Mouse (Mus musculus): ENCODE data around the gene Lpcat1. TPM values are rescaled to one million over a fixed set of nuclear protein-coding genes. Genes with fewer than 3 reads are reported as not detected.

Gene Lpcat1
- polyA plus RNA-seq, 1 experiment from 2014 or later, result 26.6 TPM

GRCm38 (mm10) chr13:73509869-73510268 is 42.9 kb downstream of the Lpcat1 start:
- no peaks in the 10 kb centered on the region for H3K9me3 ChIP-seq (replicated peaks; ENCODE audit: control insufficient read depth, low read length)
- H3K4me2 ChIP-seq, result no peak overlapping the region
- no peaks in the 10 kb centered on the region for H3K27me3 ChIP-seq (ENCODE audit: control insufficient read depth, insufficient read depth, low read length)
- 81% methylated on average over 6 of the region's 6 CpGs for WGBS (ENCODE audit: insufficient replicate concordance)
- peaks cover 20% of the 10 kb centered on the region for H3K36me3 ChIP-seq (ENCODE audit: control insufficient read depth, insufficient read depth, low read length)
- no peak overlapping the region for H3K27ac ChIP-seq (ENCODE audit: low read depth, low read length)
- H3K4me1 ChIP-seq (ENCODE audit: control insufficient read depth, insufficient read depth, low read length), result 0 out of 2 replicates have a peak, but pooled peaks cover 3% of the 10 kb centered on the region
- no peak for ATAC-seq (replicated peaks; ENCODE audit: insufficient number of reproducible peaks, low FRiP score, low TSS enrichment)
- no peak overlapping the region for H3K4me3 ChIP-seq (ENCODE audit: low read depth, low read length)
- no peak overlapping the region for H3K9ac ChIP-seq (ENCODE audit: low read depth, low read length)

DNA sequence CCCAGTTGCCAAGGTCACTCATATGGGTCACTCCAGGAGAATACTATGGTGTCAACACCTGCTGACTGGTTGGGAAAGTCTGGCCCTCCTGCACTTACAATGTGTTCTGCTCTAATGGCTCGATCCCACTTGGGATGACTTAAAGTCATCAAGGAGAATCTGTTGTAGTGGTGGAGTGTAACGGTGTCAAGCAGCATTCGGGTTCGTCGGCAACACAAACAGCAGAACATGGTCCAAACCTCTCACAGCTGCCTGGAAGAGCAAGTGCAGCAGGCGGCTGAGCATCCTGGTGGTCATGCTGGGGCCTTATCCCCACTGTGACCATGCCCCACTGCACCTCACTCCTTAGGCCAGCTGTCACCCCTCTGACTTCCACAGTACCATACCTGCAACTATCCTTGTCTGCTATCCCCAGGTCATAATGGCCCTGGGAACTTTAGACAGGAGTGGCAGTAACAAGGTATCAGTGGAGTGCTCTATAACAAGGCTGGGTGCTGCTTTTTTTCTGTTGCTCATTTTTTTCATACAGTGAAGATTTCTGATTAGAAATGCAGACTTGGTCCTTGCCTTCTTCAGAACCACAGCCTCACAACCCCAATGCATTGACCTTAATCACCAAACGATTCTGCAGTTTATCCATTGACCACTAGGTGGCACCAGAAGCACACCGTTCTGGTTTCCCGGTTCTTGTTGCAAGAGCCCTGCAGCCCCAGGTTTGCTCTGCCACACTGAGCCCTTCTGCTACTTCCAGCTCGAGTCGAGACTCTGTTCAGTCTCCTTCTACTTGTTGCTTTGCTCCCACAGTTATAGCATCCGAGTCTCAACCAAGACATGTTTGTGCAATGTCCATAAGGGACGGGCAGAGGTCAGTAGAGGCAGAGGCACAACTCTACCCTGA is 46.0 kb downstream of the Lpcat1 start:
- Histone ChIP-seq H3K27ac (ENCODE audit: low read depth, low read length) (no peak overlapping the region), H3K9me3 (replicated peaks; ENCODE audit: control insufficient read depth, low read length) (no peaks in the 10 kb centered on the region), H3K4me2 (no peak overlapping the region), H3K36me3 (ENCODE audit: control insufficient read depth, insufficient read depth, low read length) (peaks cover 20% of the 10 kb centered on the region), H3K27me3 (ENCODE audit: control insufficient read depth, insufficient read depth, low read length) (no peaks in the 10 kb centered on the region), H3K4me1 (ENCODE audit: control insufficient read depth, insufficient read depth, low read length) (0 out of 2 replicates have a peak, but pooled peaks cover 3% of the 10 kb centered on the region), H3K9ac (ENCODE audit: low read depth, low read length) (no peak overlapping the region), H3K4me3 (ENCODE audit: low read depth, low read length) (no peak overlapping the region)
- ATAC-seq (replicated peaks; ENCODE audit: insufficient number of reproducible peaks, low FRiP score, low TSS enrichment), result no peak
- 56% methylated on average over 13 of the region's 13 CpGs for WGBS (ENCODE audit: insufficient replicate concordance)

DNA sequence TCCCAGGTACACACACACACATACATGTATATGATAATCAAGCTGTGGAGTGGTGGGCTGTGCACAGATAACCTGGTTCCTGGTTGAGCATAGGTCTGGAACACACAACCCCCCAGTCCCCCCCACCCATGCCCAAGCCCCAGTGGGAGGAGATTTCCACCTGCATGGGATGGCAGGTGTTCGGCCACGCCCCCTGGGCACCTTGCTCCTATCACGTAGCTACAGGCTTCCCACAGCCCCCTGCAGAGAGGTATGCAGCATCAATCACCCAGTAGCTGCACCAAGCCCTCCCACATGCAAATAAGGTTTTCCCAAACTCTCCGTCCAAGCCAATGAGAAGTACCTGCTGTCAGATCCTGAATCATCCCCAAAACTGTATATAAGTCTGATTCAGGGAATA is 49.9 kb downstream of the Lpcat1 start:
- Histone ChIP-seq H3K36me3 (ENCODE audit: control insufficient read depth, insufficient read depth, low read length) (peaks cover 12% of the 10 kb centered on the region), H3K27me3 (ENCODE audit: control insufficient read depth, insufficient read depth, low read length) (no peaks in the 10 kb centered on the region), H3K4me3 (ENCODE audit: low read depth, low read length) (no peak overlapping the region), H3K4me1 (ENCODE audit: control insufficient read depth, insufficient read depth, low read length) (no peaks in the 10 kb centered on the region), H3K9me3 (replicated peaks; ENCODE audit: control insufficient read depth, low read length) (no peaks in the 10 kb centered on the region), H3K4me2 (no peak overlapping the region), H3K27ac (ENCODE audit: low read depth, low read length) (no peak overlapping the region), H3K9ac (ENCODE audit: low read depth, low read length) (no peak overlapping the region)
- no peak for ATAC-seq (replicated peaks; ENCODE audit: insufficient number of reproducible peaks, low FRiP score, low TSS enrichment)
- 70% methylated on average over 4 of the region's 4 CpGs for WGBS (ENCODE audit: insufficient replicate concordance)

DNA sequence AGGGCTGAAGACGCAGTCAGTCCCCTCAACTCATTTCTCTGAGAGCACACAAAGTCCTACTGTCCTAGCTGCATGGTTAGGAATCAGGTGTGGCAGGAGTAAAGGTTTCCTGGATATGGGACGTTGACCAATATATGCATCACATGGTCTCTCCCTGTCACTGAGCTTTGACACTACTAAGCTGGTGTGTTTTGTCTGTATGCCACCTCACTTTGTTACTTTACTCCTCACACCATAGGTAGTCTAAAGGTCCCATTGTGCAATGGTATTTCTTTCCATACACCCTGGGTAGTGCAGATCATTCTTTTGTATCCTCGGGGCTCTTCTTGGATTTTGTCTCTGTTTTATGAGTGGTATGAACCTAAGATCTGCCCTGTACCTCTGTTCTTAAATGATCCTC is 66.7 kb downstream of the Lpcat1 start:
- Histone ChIP-seq H3K4me2 (no peak overlapping the region), H3K36me3 (ENCODE audit: control insufficient read depth, insufficient read depth, low read length) (no peaks in the 10 kb centered on the region), H3K27me3 (ENCODE audit: control insufficient read depth, insufficient read depth, low read length) (peaks cover 43% of the 10 kb centered on the region), H3K4me3 (ENCODE audit: low read depth, low read length) (no peak overlapping the region), H3K9me3 (replicated peaks; ENCODE audit: control insufficient read depth, low read length) (no peaks in the 10 kb centered on the region; the same call in 1 of the 2 replicates), H3K27ac (ENCODE audit: low read depth, low read length) (no peak overlapping the region), H3K9ac (ENCODE audit: low read depth, low read length) (no peak overlapping the region), H3K4me1 (ENCODE audit: control insufficient read depth, insufficient read depth, low read length) (peaks cover 6% of the 10 kb centered on the region)
- 80% methylated on average over 3 of the region's 3 CpGs for WGBS (ENCODE audit: insufficient replicate concordance)
- no peak for ATAC-seq (replicated peaks; ENCODE audit: insufficient number of reproducible peaks, low FRiP score, low TSS enrichment)

GRCm38 (mm10) chr13:73535287-73535686 is 68.3 kb downstream of the Lpcat1 start:
- H3K4me1 ChIP-seq (ENCODE audit: control insufficient read depth, insufficient read depth, low read length), result peaks cover 6% of the 10 kb centered on the region
- H3K27me3 ChIP-seq (ENCODE audit: control insufficient read depth, insufficient read depth, low read length), result peaks cover 45% of the 10 kb centered on the region
- H3K4me3 ChIP-seq (ENCODE audit: low read depth, low read length), result no peak overlapping the region
- H3K4me2 ChIP-seq, result peak overlapping the region; percentile 19; the same call in 1 of the 2 replicates
- WGBS (ENCODE audit: insufficient replicate concordance), result 36% methylated on average over 3 of the region's 3 CpGs
- no peaks in the 10 kb centered on the region for H3K36me3 ChIP-seq (ENCODE audit: control insufficient read depth, insufficient read depth, low read length)
- H3K9ac ChIP-seq (ENCODE audit: low read depth, low read length), result no peak overlapping the region
- no peak for ATAC-seq (replicated peaks; ENCODE audit: insufficient number of reproducible peaks, low FRiP score, low TSS enrichment)
- no peak overlapping the region for H3K27ac ChIP-seq (ENCODE audit: low read depth, low read length)
- no peaks in the 10 kb centered on the region; the same call in 1 of the 2 replicates for H3K9me3 ChIP-seq (replicated peaks; ENCODE audit: control insufficient read depth, low read length)

DNA sequence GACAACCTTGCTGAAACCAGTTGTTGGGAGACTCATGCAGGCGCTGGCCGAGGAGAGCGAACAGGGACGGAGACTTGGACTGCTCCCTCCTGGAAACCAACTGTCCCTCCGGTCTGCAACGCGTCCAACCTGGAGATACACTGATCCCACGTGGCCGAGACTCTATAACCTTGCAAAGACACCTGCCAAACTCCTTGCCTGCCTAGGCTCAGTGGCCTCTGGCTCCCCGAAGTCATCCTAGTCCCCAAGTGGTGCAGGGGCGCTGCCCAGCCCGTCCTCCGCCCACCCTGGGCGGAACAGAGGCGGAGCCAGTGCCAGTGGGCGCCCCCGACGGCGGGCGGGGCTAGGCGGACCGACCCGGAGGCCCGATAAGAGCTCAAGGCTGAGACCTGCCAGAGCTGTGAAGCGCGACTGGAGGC is 69.4 kb downstream of the Lpcat1 start, which contains the start of gene Slc6a3:
Slc6a3 (plus strand) TSS at position 345 of the 419 bp plus-strand sequence.
- no peaks in the 10 kb centered on the region for H3K36me3 ChIP-seq (ENCODE audit: control insufficient read depth, insufficient read depth, low read length)
- under 1% methylated on average over 26 of the region's 26 CpGs for WGBS (ENCODE audit: insufficient replicate concordance)
- peak within 1 kb of the TSS; percentile 89 for H3K4me2 ChIP-seq
- no peaks in the 10 kb centered on the region for H3K9me3 ChIP-seq (replicated peaks; ENCODE audit: control insufficient read depth, low read length)
- ATAC-seq (replicated peaks; ENCODE audit: insufficient number of reproducible peaks, low FRiP score, low TSS enrichment), result peak; percentile 88
- H3K4me3 ChIP-seq (ENCODE audit: low read depth, low read length), result peak within 1 kb of the TSS; percentile 51
- H3K9ac ChIP-seq (ENCODE audit: low read depth, low read length), result 0 out of 2 replicates have a peak within 1 kb of the TSS, but pooled peaks have one; percentile 34
- H3K27me3 ChIP-seq (ENCODE audit: control insufficient read depth, insufficient read depth, low read length), result peaks cover 45% of the 10 kb centered on the region
- H3K27ac ChIP-seq (ENCODE audit: low read depth, low read length), result no peak within 1 kb of the TSS
- H3K4me1 ChIP-seq (ENCODE audit: control insufficient read depth, insufficient read depth, low read length), result peaks cover 6% of the 10 kb centered on the region

DNA sequence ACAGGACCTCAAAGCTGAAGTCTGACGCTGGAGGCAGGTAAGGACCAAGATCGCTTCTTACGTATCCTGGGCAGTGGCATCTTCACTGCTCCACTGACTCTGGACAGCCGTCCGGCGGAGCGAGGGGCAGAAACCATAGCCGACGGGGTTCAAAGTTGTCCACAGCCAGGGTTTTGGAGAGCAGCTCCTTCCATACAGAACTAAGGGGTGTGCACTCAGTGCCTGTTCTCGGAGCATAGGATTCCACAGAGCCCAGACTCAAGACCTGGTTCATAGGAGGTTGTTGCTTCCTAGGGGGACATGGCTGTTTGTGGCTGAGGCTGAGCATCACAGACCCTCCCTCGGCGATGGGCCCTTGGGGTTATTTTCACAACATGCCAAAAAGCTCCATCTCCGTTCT is 69.8 kb downstream of the Lpcat1 start:
- H3K9ac ChIP-seq (ENCODE audit: low read depth, low read length), result 0 out of 2 replicates have a peak overlapping the region, but pooled peaks have one; percentile 24
- ATAC-seq (replicated peaks; ENCODE audit: insufficient number of reproducible peaks, low FRiP score, low TSS enrichment), result 0 out of 2 replicates have a peak, but pooled peaks have one; percentile 24
- no peaks in the 10 kb centered on the region for H3K9me3 ChIP-seq (replicated peaks; ENCODE audit: control insufficient read depth, low read length)
- H3K36me3 ChIP-seq (ENCODE audit: control insufficient read depth, insufficient read depth, low read length), result no peaks in the 10 kb centered on the region
- WGBS (ENCODE audit: insufficient replicate concordance), result 21% methylated on average over 13 of the region's 13 CpGs
- peak overlapping the region; percentile 51 for H3K4me3 ChIP-seq (ENCODE audit: low read depth, low read length)
- peak overlapping the region; percentile 89 for H3K4me2 ChIP-seq
- H3K27me3 ChIP-seq (ENCODE audit: control insufficient read depth, insufficient read depth, low read length), result peaks cover 45% of the 10 kb centered on the region
- H3K27ac ChIP-seq (ENCODE audit: low read depth, low read length), result no peak overlapping the region
- H3K4me1 ChIP-seq (ENCODE audit: control insufficient read depth, insufficient read depth, low read length), result peaks cover 6% of the 10 kb centered on the region

DNA sequence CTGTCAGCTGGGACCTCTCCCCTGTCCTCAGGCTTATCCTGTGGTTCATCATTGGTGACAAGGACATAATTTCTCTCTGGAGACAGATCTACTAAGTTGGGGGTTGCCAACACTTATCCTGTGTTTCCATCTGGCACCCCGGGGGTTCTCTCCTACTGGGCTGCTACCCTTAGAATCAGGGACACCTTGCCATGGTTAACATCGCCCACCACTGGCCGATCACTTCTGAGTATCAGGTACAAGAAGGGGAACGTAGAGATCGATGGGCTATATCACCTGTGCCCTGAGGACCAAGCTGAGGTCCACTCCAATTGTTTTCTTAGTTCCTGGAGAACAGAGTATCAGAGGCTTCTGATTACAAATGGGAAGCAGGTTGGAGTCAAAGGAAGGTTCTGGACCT is 97.2 kb downstream of the Lpcat1 start:
- Histone ChIP-seq H3K9me3 (replicated peaks; ENCODE audit: control insufficient read depth, low read length) (no peaks in the 10 kb centered on the region), H3K9ac (ENCODE audit: low read depth, low read length) (no peak overlapping the region), H3K27ac (ENCODE audit: low read depth, low read length) (no peak overlapping the region), H3K4me2 (no peak overlapping the region), H3K36me3 (ENCODE audit: control insufficient read depth, insufficient read depth, low read length) (no peaks in the 10 kb centered on the region), H3K4me1 (ENCODE audit: control insufficient read depth, insufficient read depth, low read length) (no peaks in the 10 kb centered on the region), H3K27me3 (ENCODE audit: control insufficient read depth, insufficient read depth, low read length) (peaks cover 2% of the 10 kb centered on the region; the same call in 1 of the 2 replicates), H3K4me3 (ENCODE audit: low read depth, low read length) (no peak overlapping the region)
- no peak for ATAC-seq (replicated peaks; ENCODE audit: insufficient number of reproducible peaks, low FRiP score, low TSS enrichment)
- WGBS (ENCODE audit: insufficient replicate concordance), result 71% methylated on average over 5 of the region's 5 CpGs
